Mouse (Mus musculus) liver, adult 2 months (tissue): ENCODE results near the gene Kank2.

Source experiments
- CTCF ChIP-seq: fragments of 200-500 bp; IDR thresholded peaks from 2 replicates; pipeline ENCODE4 v1.5.1; 2011; ENCODE audit warnings: low read depth, low read length, control low read depth
- POLR2A ChIP-seq: fragments of 200-500 bp; IDR thresholded peaks from 2 replicates; pipeline ENCODE4 v1.6.1; 2011; ENCODE audit warnings: low read length, control low read depth; ENCODE audit not compliant: insufficient read depth; ENCODE audit errors: extremely low read depth

- no peak for TF ChIP-seq CTCF
- TF ChIP-seq POLR2A: no peak
These were observed 43.8 kb upstream of the Kank2 start for GRCm38 (mm10) chr9:21842391-21842790.
